8 mouse cellular contexts compared by ENCODE assay signal in the genomic region with DNA sequence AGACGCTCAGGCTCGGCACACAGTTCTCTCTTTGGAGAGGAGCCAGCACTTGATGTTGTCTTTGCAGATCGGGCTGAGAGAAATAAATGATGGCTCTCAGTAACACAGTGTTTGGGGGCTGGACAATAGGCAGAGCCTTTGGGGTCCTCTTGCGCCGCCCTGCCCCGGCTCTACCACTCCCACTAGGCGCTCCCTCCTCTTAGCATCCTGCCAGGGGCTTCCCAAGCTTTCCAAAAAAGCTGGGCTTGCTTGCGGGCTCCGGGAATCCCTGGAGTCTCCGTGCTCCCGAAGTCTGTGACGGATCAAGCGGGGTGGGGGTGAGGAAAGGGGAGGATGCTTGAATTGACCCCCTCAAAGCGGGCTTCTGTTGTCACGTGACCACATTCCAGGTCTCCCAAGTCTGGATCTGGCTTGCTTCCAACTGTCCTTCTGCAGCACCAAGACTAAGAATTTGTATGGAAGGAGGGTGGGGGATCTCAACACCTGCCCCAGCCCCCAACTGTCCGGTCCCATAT. TPM values are rescaled to one million over a fixed set of nuclear protein-coding genes. Genes with fewer than 3 reads are reported as not detected.
A peak's percentile ranks its signal among the peaks of the same experiment; 100 is the strongest.
DNase-seq lines count a peak whose midpoint lies in the region; ATAC-seq and TF ChIP-seq lines count a peak whose summit lies in the region.

A gene (minus strand): TSS at position 87 of the 515 bp plus-strand sequence.

- TF ChIP-seq EP300 in CH12.LX (IDR thresholded peaks at IDR 0.05; ENCODE audit: low read length) = no peak

- H3K4me3 ChIP-seq in CH12.LX (replicated peaks in 1 of 3; ENCODE audit: low read depth in 2 of 3, low read length in 2 of 3, poor library complexity in 1 of 3) = peak within 1 kb of the TSS; percentile 50 to 52 (median 52)
- H3K4me3 ChIP-seq in forebrain, embryonic 14.5 days (ENCODE audit: low read depth, low read length) = peak within 1 kb of the TSS; percentile 42
- peak within 1 kb of the TSS; percentile 58 for H3K4me3 ChIP-seq in layer of hippocampus, adult 2 months
- H3K4me3 ChIP-seq in lung, embryonic 15.5 days = peak within 1 kb of the TSS; percentile 45
- peak within 1 kb of the TSS; percentile 54 for H3K4me3 ChIP-seq in olfactory bulb, adult 2 months (ENCODE audit: insufficient read depth, low read depth, low read length)

- dilution Hi-C loops in CH12.LX (cut with MboI; ENCODE audit: extremely low pct_ligation_motif_present, extremely low pct_unique_long_range_greater_than_20kb, low sequenced_read_pairs) = no loop called here

- intact Hi-C loops in heart, postnatal 25 days (cut with DNase I) = no loop called here

- H3K9ac ChIP-seq in CH12.LX (ENCODE audit: insufficient read depth, low read depth) = peak within 1 kb of the TSS; percentile 39
- H3K9ac ChIP-seq in forebrain, embryonic 14.5 days (ENCODE audit: low read length) = peak within 1 kb of the TSS; percentile 74
- peak within 1 kb of the TSS; percentile 55 for H3K9ac ChIP-seq in lung, embryonic 15.5 days

- in situ Hi-C loops in CH12.LX (cut with MboI; ENCODE audit: low pct_ligation_motif_present, low pct_unique_long_range_greater_than_20kb, low sequenced_read_pairs) = loop anchor here (25.0 kb wide), 1 partner anchor 305 kb away; a partner anchor contains a TSS

- peaks cover 19 to 72% of the 10 kb centered on the region in 2 experiments for H3K4me1 ChIP-seq in CH12.LX (ENCODE audit: control insufficient read depth in 1 of 2, insufficient read depth in 2 of 2)
- peaks cover 13% of the 10 kb centered on the region for H3K4me1 ChIP-seq in forebrain, embryonic 14.5 days (ENCODE audit: control insufficient read depth, insufficient read depth, low read length)
- H3K4me1 ChIP-seq in lung, embryonic 15.5 days = peaks cover 57% of the 10 kb centered on the region
- H3K4me1 ChIP-seq in olfactory bulb, adult 2 months (ENCODE audit: control insufficient read depth, insufficient read depth, low read length) = peaks cover 24% of the 10 kb centered on the region

- no peak for TF ChIP-seq CTCF in CH12.LX (conservative IDR thresholded peaks at IDR 0.05 in 1 of 2, IDR thresholded peaks at IDR 0.05 in 1 of 2; ENCODE audit: low read depth in 2 of 2, low read length in 2 of 2)
- TF ChIP-seq CTCF in layer of hippocampus, adult 2 months (conservative IDR thresholded peaks at IDR 0.05) = no peak
- TF ChIP-seq CTCF in olfactory bulb, adult 2 months (IDR thresholded peaks at IDR 0.05; ENCODE audit: insufficient read depth, low read depth, low read length) = no peak

- peaks cover 18% of the 10 kb centered on the region for H3K27me3 ChIP-seq in CH12.LX (replicated peaks)
- H3K27me3 ChIP-seq in forebrain, embryonic 14.5 days (replicated peaks; ENCODE audit: control insufficient read depth, insufficient read depth, low read length) = 0 out of 2 replicates have a peak, but pooled peaks cover 5% of the 10 kb centered on the region
- peaks cover 4% of the 10 kb centered on the region; the same call in 1 of the 2 replicates for H3K27me3 ChIP-seq in lung, embryonic 15.5 days

- ATAC-seq in forebrain, embryonic 14.5 days = peak; percentile 37
- peak; percentile 85 for ATAC-seq in lung, embryonic 15.5 days (ENCODE audit: borderline replicate concordance, extremely low read depth, low FRiP score, low TSS enrichment)

- H3K27ac ChIP-seq in CH12.LX (ENCODE audit: insufficient read depth, low read depth) = peak within 1 kb of the TSS; percentile 34; the same call in 1 of the 2 replicates
- peak within 1 kb of the TSS; percentile 72 for H3K27ac ChIP-seq in forebrain, embryonic 14.5 days (ENCODE audit: low read depth, low read length)
- peak within 1 kb of the TSS; percentile 99 for H3K27ac ChIP-seq in layer of hippocampus, adult 2 months
- peak within 1 kb of the TSS; percentile 94 for H3K27ac ChIP-seq in lung, embryonic 15.5 days
- H3K27ac ChIP-seq in olfactory bulb, adult 2 months (ENCODE audit: insufficient read depth, low read depth, low read length) = peak within 1 kb of the TSS; percentile 72

- no peak for TF ChIP-seq POLR2A in CH12.LX (IDR thresholded peaks at IDR 0.05; ENCODE audit: low read depth, low read length)
- no peak for TF ChIP-seq POLR2A in olfactory bulb, adult 2 months (IDR thresholded peaks at IDR 0.05; ENCODE audit: insufficient read depth, low read depth, low read length)

- peaks cover 3% of the 10 kb centered on the region for H3K9me3 ChIP-seq in CH12.LX (replicated peaks; ENCODE audit: low read length)
- no peaks in the 10 kb centered on the region for H3K9me3 ChIP-seq in forebrain, embryonic 14.5 days (replicated peaks; ENCODE audit: control insufficient read depth, low read length)
- H3K9me3 ChIP-seq in lung, embryonic 15.5 days = no peaks in the 10 kb centered on the region

- H3K79me2 ChIP-seq in CH12.LX (replicated peaks; ENCODE audit: control insufficient read depth, extremely low read depth, insufficient read depth, poor library complexity, severe bottlenecking) = no peaks in the 10 kb centered on the region

- TF ChIP-seq RAD21 in CH12.LX (IDR thresholded peaks at IDR 0.05; ENCODE audit: low read depth, low read length) = no peak

- no peaks in the 10 kb centered on the region for H3K36me3 ChIP-seq in CH12.LX (replicated peaks in 1 of 2; ENCODE audit: control insufficient read depth in 1 of 2, insufficient read depth in 1 of 2, low read length in 1 of 2)
- H3K36me3 ChIP-seq in forebrain, embryonic 14.5 days (ENCODE audit: control insufficient read depth, insufficient read depth, low read length) = no peaks in the 10 kb centered on the region
- no peaks in the 10 kb centered on the region for H3K36me3 ChIP-seq in lung, embryonic 15.5 days

- WGBS in forebrain, embryonic 14.5 days = under 1% methylated on average over 16 of the region's 16 CpGs
- WGBS in lung, embryonic 15.5 days = 2% methylated on average over 16 of the region's 16 CpGs
- WGBS in olfactory bulb, adult 2 months = 9% methylated on average over 16 of the region's 16 CpGs

- peak within 1 kb of the TSS; percentile 52 for H3K4me2 ChIP-seq in CH12.LX (ENCODE audit: insufficient read depth, low read depth, poor library complexity, severe bottlenecking)
- H3K4me2 ChIP-seq in forebrain, embryonic 14.5 days (ENCODE audit: low read length) = peak within 1 kb of the TSS; percentile 89
- H3K4me2 ChIP-seq in lung, embryonic 15.5 days = peak within 1 kb of the TSS; percentile 86

- DNase-seq in CH12.LX (ENCODE audit: extremely low read depth) = no peak
- DNase-seq in adrenal gland, postnatal 10 days = peak; percentile 65
- DNase-seq in forebrain, embryonic 14.5 days (ENCODE audit: low spot score) = peak; percentile 82
- peak; percentile 91 for DNase-seq in heart, postnatal 25 days (ENCODE audit: low spot score)
- DNase-seq in layer of hippocampus, adult 2 months (ENCODE audit: low spot score in 2 of 2) = peak; percentile 39 to 54
- DNase-seq in natural killer cell, adult 2 months (ENCODE audit: low spot score in 2 of 2) = no peak

TF ChIP-seq in CH12.LX, 34 proteins besides CTCF, POLR2A, EP300 and RAD21:
- no peak for TF ChIP-seq MXI1 (IDR thresholded peaks at IDR 0.05; ENCODE audit: low read depth, low read length)
- TF ChIP-seq KAT2A (IDR thresholded peaks at IDR 0.05; ENCODE audit: insufficient replicate concordance, low read length) = no peak

RNA-seq across cellular contexts. Expression of the gene that starts here (rescaled TPM):
- total RNA-seq in CH12.LX (2012; rRNA removed) (14.4 and 17.5 TPM in 2 replicates), CH12.LX (2014; rRNA removed) (21.5 and 22.6 TPM in 2 replicates)
- polyA plus RNA-seq in CH12.LX (2012; ENCODE audit: insufficient read length, low read depth) = 31.4 and 35.3 TPM in 2 replicates
- total RNA-seq in adrenal gland, postnatal 10 days (2021) = 10 to 100 TPM; 55.4 to 95.1 TPM
- 11.7 and 11.9 TPM in 2 replicates for polyA plus RNA-seq in forebrain, embryonic 14.5 days (2014; fragmentation: Nextera tagmentation; extraction: Ambion mirVana)
- 10 to 100 TPM; 33.0 to 41.0 TPM for total RNA-seq in heart, postnatal 25 days (2021)
- total RNA-seq in layer of hippocampus, adult 2 months (2021) = 10 to 100 TPM; 80.8 to 90.5 TPM
- polyA plus RNA-seq in lung, embryonic 15.5 days (2015; fragmentation: Nextera tagmentation; extraction: Ambion mirVana) = 30.7 and 35.1 TPM in 2 replicates
- polyA plus RNA-seq in olfactory bulb, adult 2 months (2012; ENCODE audit: insufficient read depth, insufficient read length, low replicate concordance, missing spikeins) = 185 TPM in 1 of 2 replicates, not detected in the other

Comparison
In these comparisons a context has a peak if more than half of its experiments do, and no peak if none do; other contexts are left out.
1. DNase-seq: peak in adrenal gland, postnatal 10 days (single experiment), forebrain, embryonic 14.5 days (single experiment), heart, postnatal 25 days (single experiment) and layer of hippocampus, adult 2 months (2 of 2); none in CH12.LX (single experiment) and natural killer cell, adult 2 months (0 of 2).
2. H3K27ac ChIP-seq: peak in every context shown above with its lines; median percentile 99 in layer of hippocampus, adult 2 months; 94 in lung, embryonic 15.5 days; 72 in forebrain, embryonic 14.5 days; 72 in olfactory bulb, adult 2 months; 34 in CH12.LX.
3. Peak in every context shown above with its lines, with median percentiles within 50 percentile points of each other: H3K4me2 ChIP-seq, H3K4me3 ChIP-seq and H3K9ac ChIP-seq.